In the genomic region with DNA sequence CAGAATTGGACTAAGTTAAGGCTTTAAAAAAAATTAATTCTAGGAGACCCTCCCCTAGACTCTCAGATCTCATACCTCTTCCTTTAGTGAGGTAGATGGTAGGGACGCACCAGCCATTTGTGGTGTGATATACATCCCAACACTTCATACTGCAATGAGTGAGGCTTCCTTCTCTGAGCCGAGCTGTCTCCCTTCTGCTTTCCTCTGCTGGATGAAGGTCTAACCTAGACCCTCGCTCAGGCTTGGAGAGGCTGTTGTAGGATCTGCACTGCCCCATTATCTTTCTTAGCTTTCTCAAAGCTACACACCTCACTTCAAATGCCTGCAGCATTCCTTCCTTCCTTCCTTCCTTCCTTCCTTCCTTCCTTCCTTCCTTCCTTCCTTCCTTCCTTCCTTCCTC, we compare ENCODE assay signal across 32 mouse cellular contexts. TPM values are rescaled to one million over a fixed set of nuclear protein-coding genes. Genes with fewer than 3 reads are reported as not detected.
DNase-seq lines count a peak whose midpoint lies in the region; ATAC-seq and TF ChIP-seq lines count a peak whose summit lies in the region.
"Had no signal": no experiment of that assay in that cellular context is flagged by ENCODE, and none has a peak within 500 bp of the region (broad histone marks: within the 10 kb centered on the region; RNA-seq: fewer than 3 reads in every experiment).

No protein-coding gene starts in this region.

- no peak for TF ChIP-seq CTCF in intestine, postnatal 0 days (IDR thresholded peaks at IDR 0.05; ENCODE audit: low read depth)
- TF ChIP-seq CTCF in lung, postnatal 0 days (IDR thresholded peaks at IDR 0.05) = no peak

- no peak overlapping the region for H3K4me3 ChIP-seq in intestine, embryonic 14.5 days (ENCODE audit: low read depth, low read length)
- H3K4me3 ChIP-seq in intestine, postnatal 0 days (ENCODE audit: low read depth, low read length) = no peak overlapping the region
- H3K4me3 ChIP-seq in lung, postnatal 0 days (ENCODE audit: low read depth, low read length) = no peak overlapping the region
- no peak overlapping the region for H3K4me3 ChIP-seq in intestine, embryonic 16.5 days (ENCODE audit: low read length)
- H3K4me3 ChIP-seq: embryonic facial prominence, embryonic 13.5 days; gastrocnemius, adult 2 months; hindbrain, embryonic 12.5 days; kidney, embryonic 15.5 days; limb, embryonic 13.5 days; liver, embryonic 15.5 days had no signal

- no peaks in the 10 kb centered on the region for H3K9me3 ChIP-seq in intestine, embryonic 14.5 days (ENCODE audit: control insufficient read depth, low read length)
- H3K9me3 ChIP-seq in intestine, postnatal 0 days (ENCODE audit: control insufficient read depth) = no peaks in the 10 kb centered on the region
- no peaks in the 10 kb centered on the region for H3K9me3 ChIP-seq in lung, postnatal 0 days (ENCODE audit: low read length)
- H3K9me3 ChIP-seq in intestine, embryonic 16.5 days (ENCODE audit: control insufficient read depth, low read length) = no peaks in the 10 kb centered on the region
- H3K9me3 ChIP-seq: embryonic facial prominence, embryonic 13.5 days; hindbrain, embryonic 12.5 days; kidney, embryonic 15.5 days; limb, embryonic 13.5 days; liver, embryonic 15.5 days had no signal

- WGBS in intestine, embryonic 14.5 days = 98% methylated on average over 3 of the region's 3 CpGs
- WGBS in intestine, postnatal 0 days = 77% methylated on average over 3 of the region's 3 CpGs
- WGBS in lung, postnatal 0 days = 87% methylated on average over 3 of the region's 3 CpGs
- 92% methylated on average over 3 of the region's 3 CpGs for WGBS in intestine, embryonic 16.5 days

- H3K27ac ChIP-seq in intestine, embryonic 14.5 days (ENCODE audit: low read depth) = no peak overlapping the region
- H3K27ac ChIP-seq in intestine, postnatal 0 days (ENCODE audit: low read depth, low read length) = no peak overlapping the region
- H3K27ac ChIP-seq in lung, postnatal 0 days (ENCODE audit: low read length) = peak overlapping the region; percentile 64; the same call in 1 of the 2 replicates
- peak overlapping the region; percentile 68 for H3K27ac ChIP-seq in intestine, embryonic 16.5 days (ENCODE audit: low read length)
- H3K27ac ChIP-seq: embryonic facial prominence, embryonic 13.5 days; gastrocnemius, adult 2 months; hindbrain, embryonic 12.5 days; hindbrain, postnatal 0 days; kidney, embryonic 15.5 days; limb, embryonic 13.5 days; liver, embryonic 15.5 days had no signal

- H3K36me3 ChIP-seq in intestine, embryonic 14.5 days (ENCODE audit: control insufficient read depth, insufficient read depth, low read length) = no peaks in the 10 kb centered on the region
- no peaks in the 10 kb centered on the region for H3K36me3 ChIP-seq in intestine, postnatal 0 days (ENCODE audit: control insufficient read depth, insufficient read depth)
- no peaks in the 10 kb centered on the region for H3K36me3 ChIP-seq in lung, postnatal 0 days (ENCODE audit: insufficient read depth, low read length)
- H3K36me3 ChIP-seq in intestine, embryonic 16.5 days (ENCODE audit: control insufficient read depth, insufficient read depth, low read length) = no peaks in the 10 kb centered on the region
- H3K36me3 ChIP-seq: hindbrain, embryonic 12.5 days; kidney, embryonic 15.5 days; liver, embryonic 15.5 days had no signal

- 0 out of 2 replicates have a peak, but pooled peaks have one; percentile 12 for ATAC-seq in intestine, embryonic 14.5 days (replicated peaks; ENCODE audit: low FRiP score, low TSS enrichment, low read depth)
- ATAC-seq in intestine, postnatal 0 days = no peak
- no peak for ATAC-seq in lung, postnatal 0 days
- ATAC-seq in intestine, embryonic 16.5 days = no peak
- ATAC-seq: forebrain, embryonic 16.5 days; hindbrain, postnatal 0 days; midbrain, embryonic 16.5 days had no signal

- TF ChIP-seq EP300 in lung, postnatal 0 days (IDR thresholded peaks at IDR 0.05) = no peak

- no peak for DNase-seq in intestine, embryonic 14.5 days (ENCODE audit: low spot score)
- no peak for DNase-seq in lung, postnatal 0 days (ENCODE audit: low spot score)
- no peak for DNase-seq in lung, postnatal 10 days
- no peak for DNase-seq in gastrocnemius, postnatal 14 days
- no peak for DNase-seq in embryo, embryonic 11 days
- no peak for DNase-seq in yolk sac, embryonic 10.5 days (ENCODE audit: low spot score)
- DNase-seq: cerebellum, adult 8-10 months; cerebellum, postnatal 25 days; kidney, adult 18-20 months; kidney, postnatal 25 days; right cerebral cortex, postnatal 25 days had no signal

- H3K9ac ChIP-seq in intestine, embryonic 14.5 days (ENCODE audit: low read length) = no peak overlapping the region
- H3K9ac ChIP-seq in intestine, postnatal 0 days (ENCODE audit: low read depth, low read length) = no peak overlapping the region
- H3K9ac ChIP-seq in lung, postnatal 0 days (replicated peaks; ENCODE audit: low read depth) = no peak overlapping the region
- no peak overlapping the region for H3K9ac ChIP-seq in intestine, embryonic 16.5 days (ENCODE audit: low read depth, low read length)
- H3K9ac ChIP-seq: embryonic facial prominence, embryonic 13.5 days; hindbrain, embryonic 12.5 days; kidney, embryonic 15.5 days; limb, embryonic 13.5 days; liver, embryonic 15.5 days had no signal

- no peaks in the 10 kb centered on the region for H3K4me1 ChIP-seq in intestine, embryonic 14.5 days (replicated peaks; ENCODE audit: control insufficient read depth, insufficient read depth, low read length)
- H3K4me1 ChIP-seq in intestine, postnatal 0 days (replicated peaks; ENCODE audit: control insufficient read depth, insufficient read depth, low read length) = no peaks in the 10 kb centered on the region
- peaks cover 10% of the 10 kb centered on the region; the same call in 1 of the 2 replicates for H3K4me1 ChIP-seq in lung, postnatal 0 days (ENCODE audit: insufficient read depth, low read depth, low read length)
- H3K4me1 ChIP-seq in intestine, embryonic 16.5 days (ENCODE audit: control insufficient read depth, insufficient read depth, low read length) = peaks cover 11% of the 10 kb centered on the region; the same call in 1 of the 2 replicates
- H3K4me1 ChIP-seq: hindbrain, embryonic 12.5 days; kidney, embryonic 15.5 days; liver, embryonic 15.5 days had no signal

- intact Hi-C loops in gastrocnemius, postnatal 14 days (cut with DNase I; ENCODE audit: low total_unique reads) = no loop called here

- no peaks in the 10 kb centered on the region for H3K27me3 ChIP-seq in intestine, embryonic 14.5 days (replicated peaks; ENCODE audit: control insufficient read depth, insufficient read depth, low read length)
- H3K27me3 ChIP-seq in intestine, postnatal 0 days (replicated peaks; ENCODE audit: control insufficient read depth, insufficient read depth, low read length) = no peaks in the 10 kb centered on the region
- no peaks in the 10 kb centered on the region for H3K27me3 ChIP-seq in lung, postnatal 0 days (replicated peaks; ENCODE audit: insufficient read depth, low read length)
- no peaks in the 10 kb centered on the region for H3K27me3 ChIP-seq in intestine, embryonic 16.5 days (replicated peaks; ENCODE audit: control insufficient read depth, insufficient read depth, low read length)
- H3K27me3 ChIP-seq: embryonic facial prominence, embryonic 13.5 days; hindbrain, embryonic 12.5 days; kidney, embryonic 15.5 days; limb, embryonic 13.5 days; liver, embryonic 15.5 days had no signal

- H3K4me2 ChIP-seq in intestine, embryonic 14.5 days (ENCODE audit: low read length) = no peak overlapping the region
- H3K4me2 ChIP-seq in intestine, postnatal 0 days (replicated peaks; ENCODE audit: low read depth) = no peak overlapping the region
- no peak overlapping the region for H3K4me2 ChIP-seq in lung, postnatal 0 days (replicated peaks; ENCODE audit: low read depth, low read length)
- no peak overlapping the region for H3K4me2 ChIP-seq in intestine, embryonic 16.5 days (ENCODE audit: low read depth, low read length)
- H3K4me2 ChIP-seq: embryonic facial prominence, embryonic 13.5 days; hindbrain, embryonic 12.5 days; kidney, embryonic 15.5 days; limb, embryonic 13.5 days; liver, embryonic 15.5 days; midbrain, embryonic 11.5 days had no signal

RNA-seq across cellular contexts. Expression of gene Ston1, which starts 16.2 kb away (rescaled TPM):
- 9.9 and 10.7 TPM in 2 replicates for polyA plus RNA-seq in intestine, embryonic 14.5 days (2014; fragmentation: Nextera tagmentation; extraction: Ambion mirVana)
- polyA plus RNA-seq in intestine, postnatal 0 days (2015; fragmentation: Nextera tagmentation; extraction: Ambion mirVana) = 3.7 and 3.9 TPM in 2 replicates
- polyA plus RNA-seq in lung, postnatal 0 days (2015; fragmentation: Nextera tagmentation; extraction: Ambion mirVana) = 6.4 and 6.9 TPM in 2 replicates
- 3.9 and 4.3 TPM in 2 replicates for polyA plus RNA-seq in intestine, embryonic 16.5 days (2015; fragmentation: Nextera tagmentation; extraction: Ambion mirVana)
- total RNA-seq in gastrocnemius, postnatal 14 days (2021) = 10 to 100 TPM; 18.5 to 18.9 TPM
- total RNA-seq: megakaryocyte, adult 5-6 weeks; neutrophil, adult 5-6 weeks had no signal

RNA-seq across cellular contexts. Expression of gene Gtf2a1l, which starts 54.7 kb away (rescaled TPM):
- polyA plus RNA-seq in intestine, embryonic 14.5 days (2014; fragmentation: Nextera tagmentation; extraction: Ambion mirVana) = 0.50 and 0.92 TPM in 2 replicates
- polyA plus RNA-seq in intestine, postnatal 0 days (2015; fragmentation: Nextera tagmentation; extraction: Ambion mirVana) = not detected in 2 replicates
- 0.15 TPM in 1 of 2 replicates, not detected in the other for polyA plus RNA-seq in lung, postnatal 0 days (2015; fragmentation: Nextera tagmentation; extraction: Ambion mirVana)
- 0.11 and 0.22 TPM in 2 replicates for polyA plus RNA-seq in intestine, embryonic 16.5 days (2015; fragmentation: Nextera tagmentation; extraction: Ambion mirVana)
- not detected for total RNA-seq in gastrocnemius, postnatal 14 days (2021)
- total RNA-seq: adrenal gland, postnatal 10 days; gastrocnemius, adult 2 months; gastrocnemius, postnatal 4 days; heart, adult 8-10 months; heart, postnatal 36 days; hindbrain, postnatal 0 days; megakaryocyte, adult 5-6 weeks had no signal
- polyA plus RNA-seq: forebrain, embryonic 11.5 days; heart, embryonic 14.5 days; kidney, embryonic 15.5 days; limb, embryonic 13.5 days; liver, embryonic 15.5 days; spleen, adult 2 months had no signal

Comparison
In these comparisons a context has a peak if more than half of its experiments do, and no peak if none do; other contexts are left out.
1. H3K27ac ChIP-seq: peak in lung, postnatal 0 days (single experiment) and intestine, embryonic 16.5 days (single experiment); none in intestine, embryonic 14.5 days (single experiment) and intestine, postnatal 0 days (single experiment).